11 mouse cellular contexts compared by ENCODE assay signal in genomic region chr3:33905679-33906007, GRCm38 (mm10).
A peak's percentile ranks its signal among the peaks of the same experiment; 100 is the strongest.
DNase-seq lines count a peak whose midpoint lies in the region; ATAC-seq and TF ChIP-seq lines count a peak whose summit lies in the region.
"Had no signal": no experiment of that assay in that cellular context is flagged by ENCODE, and none has a peak within 500 bp of the region (broad histone marks: within the 10 kb centered on the region; RNA-seq: fewer than 3 reads in every experiment).

No protein-coding gene starts in this region.

- 0 out of 2 replicates have a peak, but pooled peaks cover 7% of the 10 kb centered on the region for H3K4me1 ChIP-seq in kidney, embryonic 14.5 days (ENCODE audit: control insufficient read depth, insufficient read depth, low read length)
- peaks cover 11% of the 10 kb centered on the region for H3K4me1 ChIP-seq in forebrain, embryonic 11.5 days (replicated peaks; ENCODE audit: control insufficient read depth, insufficient read depth, low read length)
- H3K4me1 ChIP-seq in hindbrain, embryonic 12.5 days = peaks cover 11% of the 10 kb centered on the region
- peaks cover 6% of the 10 kb centered on the region; the same call in 1 of the 2 replicates for H3K4me1 ChIP-seq in midbrain, postnatal 0 days (ENCODE audit: insufficient read depth, low read length)

- no peak for ATAC-seq in kidney, embryonic 14.5 days (ENCODE audit: low FRiP score, low TSS enrichment)
- peak; percentile 51; the same call in 1 of the 2 replicates for ATAC-seq in forebrain, embryonic 11.5 days (replicated peaks; ENCODE audit: low FRiP score)
- peak; percentile 52 for ATAC-seq in hindbrain, embryonic 12.5 days (ENCODE audit: low FRiP score)
- ATAC-seq in midbrain, postnatal 0 days (ENCODE audit: low FRiP score) = no peak; the same call in 1 of the 2 replicates

- no peaks in the 10 kb centered on the region for H3K9me3 ChIP-seq in kidney, embryonic 14.5 days (ENCODE audit: control insufficient read depth, low read length)
- H3K9me3 ChIP-seq in forebrain, embryonic 11.5 days (ENCODE audit: control insufficient read depth, low read length) = no peaks in the 10 kb centered on the region
- H3K9me3 ChIP-seq in hindbrain, embryonic 12.5 days (replicated peaks) = no peaks in the 10 kb centered on the region
- no peaks in the 10 kb centered on the region for H3K9me3 ChIP-seq in midbrain, postnatal 0 days (ENCODE audit: low read length)

- H3K27ac ChIP-seq in kidney, embryonic 14.5 days (ENCODE audit: low read depth, low read length) = no peak overlapping the region
- no peak overlapping the region for H3K27ac ChIP-seq in forebrain, embryonic 11.5 days (ENCODE audit: low read depth, low read length)
- peak overlapping the region; percentile 71 for H3K27ac ChIP-seq in hindbrain, embryonic 12.5 days
- no peak overlapping the region for H3K27ac ChIP-seq in midbrain, postnatal 0 days (ENCODE audit: low read depth, low read length)

- TF ChIP-seq CTCF in midbrain, postnatal 0 days (IDR thresholded peaks at IDR 0.05) = no peak

- no peak for DNase-seq in kidney, postnatal 25 days
- no peak for DNase-seq in forebrain, embryonic 11.5 days (ENCODE audit: low spot score)
- peak; percentile 52 for DNase-seq in midbrain, postnatal 0 days (ENCODE audit: low spot score)
- DNase-seq in left cerebral cortex, adult 18-20 months (ENCODE audit: low spot score in 2 of 2) = no peak
- DNase-seq in ovary, postnatal 36 days (ENCODE audit: low spot score) = no peak
- no peak for DNase-seq in thymus, postnatal 4 days
- DNase-seq: adrenal gland, postnatal 10 days; kidney, postnatal 14 days; thymus, postnatal 36 days had no signal

- WGBS in kidney, embryonic 14.5 days = 32% methylated on average over 5 of the region's 5 CpGs
- 18% methylated on average over 5 of the region's 5 CpGs for WGBS in forebrain, embryonic 11.5 days
- WGBS in hindbrain, embryonic 12.5 days = 32% methylated on average over 5 of the region's 5 CpGs
- WGBS in midbrain, postnatal 0 days = 41% methylated on average over 5 of the region's 5 CpGs

- no peaks in the 10 kb centered on the region for H3K27me3 ChIP-seq in kidney, embryonic 14.5 days (ENCODE audit: control insufficient read depth, insufficient read depth, low read length)
- peaks cover 39% of the 10 kb centered on the region for H3K27me3 ChIP-seq in forebrain, embryonic 11.5 days (ENCODE audit: control insufficient read depth, insufficient read depth, low read length)
- peaks cover 55% of the 10 kb centered on the region for H3K27me3 ChIP-seq in hindbrain, embryonic 12.5 days
- no peaks in the 10 kb centered on the region for H3K27me3 ChIP-seq in midbrain, postnatal 0 days (ENCODE audit: insufficient read depth, low read length)

- H3K36me3 ChIP-seq in kidney, embryonic 14.5 days (ENCODE audit: control insufficient read depth, insufficient read depth, low read length) = no peaks in the 10 kb centered on the region
- no peaks in the 10 kb centered on the region for H3K36me3 ChIP-seq in forebrain, embryonic 11.5 days (ENCODE audit: control insufficient read depth, insufficient read depth, low read length)
- H3K36me3 ChIP-seq in hindbrain, embryonic 12.5 days = no peaks in the 10 kb centered on the region
- H3K36me3 ChIP-seq in midbrain, postnatal 0 days (ENCODE audit: insufficient read depth, low read length) = no peaks in the 10 kb centered on the region

- H3K4me3 ChIP-seq in kidney, embryonic 14.5 days (ENCODE audit: low read length) = no peak overlapping the region
- H3K4me3 ChIP-seq in forebrain, embryonic 11.5 days (ENCODE audit: low read depth, low read length) = no peak overlapping the region
- no peak overlapping the region for H3K4me3 ChIP-seq in hindbrain, embryonic 12.5 days
- H3K4me3 ChIP-seq in midbrain, postnatal 0 days (ENCODE audit: low read depth, low read length) = no peak overlapping the region

- peak overlapping the region; percentile 31; the same call in 1 of the 2 replicates for H3K4me2 ChIP-seq in kidney, embryonic 14.5 days (replicated peaks; ENCODE audit: low read depth, low read length)
- H3K4me2 ChIP-seq in forebrain, embryonic 11.5 days (ENCODE audit: low read depth, low read length, severe bottlenecking) = no peak overlapping the region; the same call in 1 of the 2 replicates
- peak overlapping the region; percentile 33 for H3K4me2 ChIP-seq in hindbrain, embryonic 12.5 days (replicated peaks)
- peak overlapping the region; percentile 12; the same call in 1 of the 2 replicates for H3K4me2 ChIP-seq in midbrain, postnatal 0 days (ENCODE audit: low read depth, low read length, poor library complexity, severe bottlenecking)

- no peak overlapping the region for H3K9ac ChIP-seq in kidney, embryonic 14.5 days (ENCODE audit: low read depth, low read length)
- no peak overlapping the region for H3K9ac ChIP-seq in forebrain, embryonic 11.5 days (ENCODE audit: low read length)
- H3K9ac ChIP-seq in hindbrain, embryonic 12.5 days = no peak overlapping the region
- H3K9ac ChIP-seq in midbrain, postnatal 0 days (replicated peaks; ENCODE audit: low read length, poor library complexity, severe bottlenecking) = no peak overlapping the region

Comparison
In these comparisons a context has a peak if more than half of its experiments do, and no peak if none do; other contexts are left out.
1. ATAC-seq: peak in forebrain, embryonic 11.5 days (single experiment) and hindbrain, embryonic 12.5 days (single experiment); none in kidney, embryonic 14.5 days (single experiment) and midbrain, postnatal 0 days (single experiment).